Mouse (Mus musculus) layer of hippocampus, adult 18-20 months (tissue): Measurements from ENCODE around the gene Sri. TPM values are rescaled to one million over a fixed set of nuclear protein-coding genes. Genes with fewer than 3 reads are reported as not detected.

Experiments
- DNase-seq, 2 experiments: peaks; one replicate each; pipeline ENCODE4 v3.0.0; 2022; ENCODE audit warnings: low spot score in 2 of 2
- total RNA-seq, 2 experiments: library from RNA; stranded (reverse); gene quantifications; 2 replicates each; pipeline ENCODE4 v1.2.3; 2021

Gene Sri
- total RNA-seq, 2 experiments from 2014 or later: 99.7 to 100 TPM

- DNase-seq: no peak
These were observed 49.8 kb downstream of the Sri start for GRCm38 (mm10) chr5:8095689-8096088.

- no peak for DNase-seq
These were observed 65.8 kb downstream of the Sri start for GRCm38 (mm10) chr5:8111691-8112090.

- no peak for DNase-seq
These were observed 66.4 kb downstream of the Sri start for GRCm38 (mm10) chr5:8112246-8112645.

DNA sequence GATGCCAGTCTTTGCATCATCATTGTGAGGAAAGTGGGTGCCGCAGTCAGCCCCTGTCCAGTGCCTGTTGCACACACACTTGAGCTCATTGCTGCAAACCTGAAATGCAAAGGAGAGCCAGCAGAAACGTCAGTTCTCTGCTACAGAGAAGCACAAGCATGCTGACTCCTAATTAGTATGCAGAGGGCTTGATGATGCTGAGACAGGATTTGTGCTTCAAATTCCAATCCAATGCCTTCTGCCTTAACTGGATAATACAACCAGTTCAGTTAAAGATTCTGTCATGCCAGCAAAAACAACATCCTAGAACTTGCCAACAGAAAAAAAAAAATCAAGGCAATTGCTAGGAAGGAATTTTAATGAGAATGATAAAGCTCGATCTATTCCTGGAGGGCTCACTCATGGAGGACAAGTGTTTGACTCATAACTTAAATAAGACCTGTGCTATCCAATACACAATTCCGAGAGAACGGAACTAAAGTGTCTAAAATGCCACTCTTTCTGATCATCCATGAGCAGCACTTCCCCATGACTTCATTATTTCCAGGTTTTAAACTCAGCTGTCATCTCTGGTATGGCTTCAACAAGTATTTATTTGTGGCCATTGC lies 70.8 kb downstream of the Sri start:
- DNase-seq: peak in 1 of 2 experiments; percentile 23

Other genes with a start within 250 kb of the Sri start
- under 1 TPM; 0.13 to 0.15 TPM for gene Steap4, start 85.6 kb upstream of the Sri start, total RNA-seq